Mouse (Mus musculus) embryonic fibroblast, embryonic 13.5 days (primary cell): ENCODE results near the gene Stub1. TPM values are rescaled to one million over a fixed set of nuclear protein-coding genes. Genes with fewer than 3 reads are reported as not detected.

Experiments
- H3K27ac ChIP-seq: 2 replicates; pipeline ENCODE4 v1.5.1; 2012; ENCODE audit warnings: low read length, control low read depth, inconsistent platforms; ENCODE audit not compliant: insufficient read depth
- H3K4me1 ChIP-seq: 2 replicates; pipeline ENCODE4 v1.6.1; 2011; ENCODE audit warnings: low read length; ENCODE audit not compliant: control insufficient read depth, insufficient read depth
- H3K4me3 ChIP-seq: 2 replicates; pipeline ENCODE4 v1.5.1; 2011; ENCODE audit warnings: mild to moderate bottlenecking, control low read depth, low read length; ENCODE audit not compliant: insufficient read depth
- CTCF ChIP-seq: IDR thresholded peaks from 2 replicates; pipeline ENCODE4 v1.5.1; 2011; ENCODE audit warnings: mild to moderate bottlenecking, control low read depth, low read length, moderate library complexity, borderline replicate concordance; ENCODE audit not compliant: insufficient read depth
- POLR2A ChIP-seq: IDR thresholded peaks from 2 replicates; pipeline ENCODE4 v1.6.1; 2011; ENCODE audit warnings: low read depth, mild to moderate bottlenecking, control low read depth, low read length, moderate library complexity
- polyA plus RNA-seq: library from polyadenylated mRNA; stranded (reverse); fragments of >200 nt; gene quantifications from 2 replicates; pipeline ENCODE4 v1.2.4, GENCODE M21; 2011; ENCODE audit warnings: low read depth; ENCODE audit not compliant: missing spikeins, insufficient read length

Stub1 gene
- polyA plus RNA-seq, 1 experiment, result 118 TPM

DNA sequence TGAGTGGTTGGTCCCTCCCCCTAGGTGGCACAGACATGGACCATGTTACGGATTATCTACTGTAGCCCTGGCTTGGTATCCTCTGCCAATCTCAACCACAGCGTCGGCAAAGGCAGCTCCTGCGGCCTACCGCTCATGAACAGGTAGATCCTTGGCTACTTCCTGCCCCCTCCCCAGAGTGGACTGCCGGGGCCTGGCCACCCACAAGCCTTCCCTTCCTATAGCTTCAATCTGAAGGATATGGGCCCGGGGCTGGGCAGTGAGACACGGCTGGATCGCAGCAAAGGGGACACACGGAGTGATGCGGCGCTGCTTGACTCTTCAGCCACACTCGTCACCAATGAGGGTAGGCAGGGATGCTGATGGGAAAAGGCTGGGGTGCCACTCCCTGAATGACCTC lies 6.2 kb downstream of the Stub1 start:
- Histone ChIP-seq H3K4me1 (peaks cover 7% of the 10 kb centered on the region; the same call in 1 of the 2 replicates), H3K27ac (no peak overlapping the region)
- TF ChIP-seq CTCF (no peak), POLR2A (no peak)

DNA sequence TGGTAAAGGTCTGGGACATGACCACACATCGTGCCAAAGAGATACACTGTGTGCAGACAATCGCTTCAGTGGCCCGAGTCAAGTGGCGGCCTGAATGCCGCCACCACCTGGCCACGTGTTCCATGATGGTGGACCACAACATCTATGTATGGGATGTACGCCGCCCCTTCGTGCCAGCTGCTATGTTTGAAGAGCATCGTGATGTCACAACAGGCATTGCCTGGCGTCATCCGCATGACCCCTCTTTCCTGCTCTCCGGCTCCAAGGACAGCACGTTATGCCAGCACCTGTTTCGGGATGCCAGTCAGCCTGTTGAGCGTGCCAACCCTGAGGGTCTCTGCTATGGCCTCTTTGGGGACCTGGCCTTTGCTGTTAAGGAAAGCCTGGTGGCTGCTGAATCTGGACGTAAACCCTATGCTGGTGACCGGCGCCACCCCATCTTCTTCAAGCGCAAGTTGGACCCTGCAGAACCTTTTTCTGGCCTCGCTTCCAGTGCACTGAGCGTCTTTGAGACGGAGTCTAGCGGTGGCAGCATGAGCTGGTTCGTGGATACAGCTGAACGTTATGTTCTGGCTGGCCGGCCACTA lies 7.1 kb downstream of the Stub1 start:
- TF ChIP-seq CTCF, result no peak
- no peak for TF ChIP-seq POLR2A
- Histone ChIP-seq H3K4me3 (no peak overlapping the region), H3K4me1 (peaks cover 5% of the 10 kb centered on the region; the same call in 1 of the 2 replicates), H3K27ac (no peak overlapping the region)

More for the DNA sequence above, 6.2 kb downstream of the Stub1 start:
- no peak overlapping the region for H3K4me3 ChIP-seq

DNA sequence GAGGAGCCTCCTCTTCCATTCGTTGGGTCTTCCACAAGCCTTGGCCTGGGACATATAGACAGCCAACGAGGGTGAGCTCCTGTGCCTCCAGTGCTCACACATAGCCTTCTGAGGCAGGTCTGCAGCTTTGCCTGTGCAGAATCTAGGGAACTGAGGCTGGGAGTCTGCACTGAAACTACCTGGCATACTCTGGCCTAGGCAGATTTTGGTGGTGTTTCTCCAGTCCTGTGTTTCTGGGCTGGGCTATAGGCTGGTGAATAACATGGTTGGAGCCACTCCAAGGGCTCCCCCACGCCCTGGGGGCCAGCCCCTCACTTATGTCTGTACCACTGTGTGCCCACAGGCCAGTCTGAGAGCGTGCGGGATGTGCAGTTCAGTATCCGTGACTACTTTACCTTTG lies 7.9 kb downstream of the Stub1 start:
- Histone ChIP-seq H3K4me1 (peaks cover 5% of the 10 kb centered on the region; the same call in 1 of the 2 replicates), H3K27ac (no peak overlapping the region), H3K4me3 (no peak overlapping the region)
- no peak for TF ChIP-seq CTCF

DNA sequence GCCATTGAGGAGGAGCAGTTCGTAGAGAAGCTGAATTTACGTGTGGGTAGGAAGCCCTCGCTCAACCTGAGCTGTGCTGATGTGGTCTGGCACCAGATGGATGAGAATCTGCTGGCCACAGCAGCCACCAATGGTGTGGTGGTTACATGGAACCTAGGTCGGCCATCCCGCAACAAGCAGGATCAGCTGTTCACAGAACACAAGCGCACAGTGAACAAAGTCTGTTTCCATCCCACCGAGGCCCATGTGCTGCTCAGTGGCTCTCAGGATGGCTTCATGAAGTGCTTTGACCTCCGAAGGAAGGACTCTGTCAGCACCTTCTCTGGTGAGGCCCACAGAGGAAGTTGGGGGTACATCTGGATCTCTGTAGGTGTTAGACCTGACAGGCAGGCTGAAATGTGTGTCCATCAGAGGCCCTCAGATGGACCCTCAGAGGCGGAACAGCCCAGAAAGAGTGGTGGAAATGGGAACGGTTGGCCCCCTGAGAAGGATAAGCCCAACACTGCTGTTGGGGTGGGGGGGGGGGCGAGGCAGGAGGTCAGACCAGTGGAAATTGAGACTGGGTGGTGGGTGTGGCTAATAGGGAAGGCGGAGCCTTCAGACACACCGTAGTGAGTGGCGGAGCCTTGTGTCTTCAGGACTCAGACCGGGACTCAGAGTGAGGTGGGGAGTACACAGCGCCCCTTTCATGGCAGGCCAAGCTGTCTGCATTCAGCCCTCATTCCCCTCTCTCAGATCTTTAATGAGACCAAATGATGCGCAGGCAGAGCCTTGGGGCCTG lies 8.7 kb downstream of the Stub1 start:
- H3K4me1 ChIP-seq, result peaks cover 5% of the 10 kb centered on the region; the same call in 1 of the 2 replicates
- TF ChIP-seq POLR2A, result no peak
- no peak for TF ChIP-seq CTCF
- peak overlapping the region; percentile 82 for H3K4me3 ChIP-seq

GRCm38 (mm10) chr17:25823452-25823851 lies 9.8 kb downstream of the Stub1 start, which contains the start of gene Wdr24:
TSS of gene Wdr24 (plus strand) at chr17:25823627.
- peaks cover 5% of the 10 kb centered on the region; the same call in 1 of the 2 replicates for H3K4me1 ChIP-seq
- H3K27ac ChIP-seq, result no peak within 1 kb of the TSS
- H3K4me3 ChIP-seq, result peak within 1 kb of the TSS; percentile 82
- TF ChIP-seq POLR2A, result peak; percentile 71
- no peak for TF ChIP-seq CTCF

More for the DNA sequence above, 8.7 kb downstream of the Stub1 start:
- H3K27ac ChIP-seq, result no peak overlapping the region

DNA sequence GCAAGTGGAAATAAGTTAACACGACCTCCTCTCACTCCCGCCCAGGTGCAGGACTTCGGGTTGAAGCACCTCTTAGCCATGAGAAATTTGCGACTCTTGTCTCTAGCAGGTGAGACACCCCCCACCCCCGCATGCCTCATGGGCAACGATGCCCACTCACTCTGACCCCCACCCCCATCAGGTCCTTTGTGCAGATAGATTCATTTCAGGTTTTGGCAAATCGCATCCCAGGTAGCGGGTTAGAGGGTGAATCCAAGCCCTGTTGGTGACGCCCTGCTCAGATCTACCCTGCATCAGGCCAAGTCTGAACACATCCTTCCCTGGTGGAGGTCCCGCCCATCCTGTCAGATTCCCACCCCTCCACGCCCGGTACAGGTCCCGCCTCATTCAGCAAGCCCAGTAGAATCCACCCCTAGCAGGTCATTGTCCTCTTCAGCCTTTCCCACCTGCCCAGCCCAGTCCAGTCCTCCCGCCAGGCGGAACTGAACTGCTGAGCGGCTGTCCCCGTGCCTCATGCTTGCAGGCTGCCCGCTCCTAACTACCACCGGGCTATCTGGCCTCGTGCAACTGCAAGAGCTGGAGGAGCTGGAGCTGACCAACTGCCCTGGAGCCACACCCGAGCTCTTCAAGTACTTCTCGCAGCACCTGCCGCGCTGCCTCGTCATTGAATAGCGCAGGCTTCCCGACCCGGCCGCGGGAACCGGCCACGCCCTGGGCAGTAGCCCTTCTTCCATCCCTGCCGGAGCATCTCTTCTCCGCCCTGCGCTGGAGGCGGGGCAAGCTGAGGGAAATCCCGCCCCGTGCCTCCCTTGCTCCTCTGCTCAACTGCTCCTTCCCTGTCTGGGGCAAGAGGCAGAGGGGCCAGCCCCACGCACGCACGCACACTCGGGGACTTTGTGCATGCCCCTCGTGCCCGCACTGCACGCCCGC lies 14.1 kb downstream of the Stub1 start:
- Histone ChIP-seq H3K27ac (no peak overlapping the region), H3K4me1 (peaks cover 1% of the 10 kb centered on the region; the same call in 1 of the 2 replicates), H3K4me3 (no peak overlapping the region)
- TF ChIP-seq POLR2A, result no peak
- TF ChIP-seq CTCF, result no peak

DNA sequence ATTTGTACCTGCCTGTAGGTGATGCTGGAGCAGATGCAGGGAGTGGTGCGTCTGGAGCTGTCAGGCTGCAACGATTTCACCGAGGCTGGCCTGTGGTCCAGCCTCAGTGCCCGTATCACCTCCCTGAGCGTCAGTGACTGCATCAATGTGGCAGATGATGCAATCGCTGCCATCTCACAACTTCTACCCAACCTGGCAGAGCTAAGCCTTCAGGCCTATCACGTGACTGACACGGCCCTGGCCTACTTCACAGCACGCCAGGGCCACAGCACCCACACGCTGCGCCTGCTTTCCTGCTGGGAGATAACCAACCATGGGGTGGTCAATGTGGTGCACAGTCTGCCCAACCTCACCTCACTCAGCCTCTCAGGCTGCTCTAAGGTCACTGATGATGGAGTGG lies 15.5 kb downstream of the Stub1 start:
- no peak overlapping the region for H3K4me3 ChIP-seq
- H3K27ac ChIP-seq, result no peak overlapping the region
- TF ChIP-seq CTCF, result no peak
- no peak for TF ChIP-seq POLR2A
- no peaks in the 10 kb centered on the region for H3K4me1 ChIP-seq

DNA sequence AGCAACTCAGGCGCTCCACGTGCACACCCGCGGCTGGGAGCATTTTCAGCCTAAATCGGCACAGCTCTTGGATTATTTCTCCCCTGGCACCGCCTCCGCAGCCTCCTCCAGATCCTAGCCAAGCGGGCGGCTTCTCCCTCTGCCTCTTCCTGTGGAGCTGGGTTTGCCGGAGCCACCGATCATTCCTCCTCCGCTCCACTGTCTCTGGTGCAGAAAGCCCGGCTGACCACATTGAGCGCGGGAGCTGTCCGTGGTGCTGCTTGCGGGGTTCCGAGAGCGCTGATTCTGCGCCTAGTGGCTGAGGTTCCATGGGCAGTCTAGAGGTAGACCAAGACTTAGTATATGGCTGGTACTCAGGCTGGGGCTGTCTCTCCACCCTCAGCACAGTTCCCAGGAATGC lies 19.7 kb downstream of the Stub1 start:
- Histone ChIP-seq H3K27ac (no peak overlapping the region), H3K4me1 (no peaks in the 10 kb centered on the region), H3K4me3 (no peak overlapping the region)
- no peak for TF ChIP-seq POLR2A
- peak; percentile 56; the same call in 1 of the 2 replicates for TF ChIP-seq CTCF

DNA sequence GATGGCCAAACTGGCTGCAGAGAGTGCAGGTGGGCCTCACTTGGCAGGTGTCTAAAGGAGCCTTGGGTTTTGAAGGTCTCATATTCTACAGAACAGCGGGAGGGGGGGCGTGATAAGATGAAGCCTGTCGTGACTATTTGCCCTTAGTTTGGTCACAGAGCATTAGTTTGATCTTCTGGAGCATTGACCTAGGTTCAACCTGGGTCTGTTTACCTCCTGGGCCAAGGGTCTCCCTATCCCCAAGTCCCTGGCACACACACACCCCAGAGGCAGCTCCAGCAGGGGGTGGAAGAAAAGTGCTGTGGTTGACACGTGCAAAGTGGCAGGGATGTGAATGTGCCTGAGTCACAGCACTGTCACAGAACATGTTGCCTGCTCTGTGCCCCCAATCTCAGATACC lies 22.3 kb downstream of the Stub1 start:
- no peak overlapping the region for H3K4me3 ChIP-seq
- H3K4me1 ChIP-seq, result 0 out of 2 replicates have a peak, but pooled peaks cover 3% of the 10 kb centered on the region
- no peak overlapping the region for H3K27ac ChIP-seq
- TF ChIP-seq CTCF, result no peak
- TF ChIP-seq POLR2A, result no peak

DNA sequence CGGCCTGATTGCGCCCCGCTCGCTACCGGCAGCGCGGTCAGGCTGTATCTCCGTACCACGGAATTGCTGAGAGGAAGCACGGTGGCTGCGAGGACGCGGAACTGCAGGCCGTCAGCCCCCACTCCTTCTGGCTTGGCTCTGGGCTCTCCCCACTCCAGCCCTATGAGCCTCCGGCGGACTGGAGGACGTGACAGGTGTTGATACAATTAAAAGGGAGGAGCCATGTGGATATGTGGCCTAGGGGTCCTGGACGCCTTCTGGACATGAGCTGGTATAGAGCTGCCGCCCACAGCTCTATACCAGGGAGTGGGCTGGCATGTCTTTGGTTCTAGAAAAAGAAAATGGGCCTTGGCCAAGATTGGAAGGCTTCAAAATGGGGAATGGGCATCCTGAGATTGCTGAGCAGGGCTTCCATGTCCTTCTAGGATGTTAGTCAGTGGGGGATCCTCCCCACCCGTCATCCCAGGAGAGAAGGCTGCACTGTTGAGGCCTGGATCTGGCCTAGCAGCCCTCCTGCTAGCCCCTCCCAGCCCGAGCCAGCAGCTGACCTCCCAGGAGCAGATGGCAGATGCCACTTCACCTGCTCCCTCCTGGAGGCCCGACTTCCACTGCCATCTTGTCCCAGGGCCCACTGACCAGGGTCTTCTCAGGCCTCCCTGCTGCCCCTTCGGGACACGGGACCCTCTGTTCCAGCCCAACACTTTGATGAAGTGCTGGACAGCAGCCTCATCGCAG lies 23.4 kb downstream of the Stub1 start:
- Histone ChIP-seq H3K4me3 (peak overlapping the region; percentile 68), H3K4me1 (0 out of 2 replicates have a peak, but pooled peaks cover 3% of the 10 kb centered on the region), H3K27ac (no peak overlapping the region)
- TF ChIP-seq CTCF, result no peak
- TF ChIP-seq POLR2A, result no peak
